Mouse (Mus musculus) brain, embryonic 14.5 days (tissue): ENCODE results near the gene Zfp280c.

Experiments
- CTCF ChIP-seq: fragments of 200-500 bp; IDR thresholded peaks from 2 replicates; pipeline ENCODE4 v1.5.1; 2012; ENCODE audit warnings: inconsistent platforms, mild to moderate bottlenecking, moderate library complexity, borderline replicate concordance; ENCODE audit not compliant: insufficient read depth, insufficient read length; ENCODE audit errors: extremely low read depth
- POLR2A ChIP-seq: fragments of 200-500 bp; IDR thresholded peaks from 2 replicates; pipeline ENCODE4 v1.6.1; 2012; ENCODE audit warnings: mild to moderate bottlenecking, inconsistent platforms, borderline replicate concordance; ENCODE audit not compliant: poor library complexity, insufficient read depth, insufficient read length, severe bottlenecking; ENCODE audit errors: extremely low read depth

DNA sequence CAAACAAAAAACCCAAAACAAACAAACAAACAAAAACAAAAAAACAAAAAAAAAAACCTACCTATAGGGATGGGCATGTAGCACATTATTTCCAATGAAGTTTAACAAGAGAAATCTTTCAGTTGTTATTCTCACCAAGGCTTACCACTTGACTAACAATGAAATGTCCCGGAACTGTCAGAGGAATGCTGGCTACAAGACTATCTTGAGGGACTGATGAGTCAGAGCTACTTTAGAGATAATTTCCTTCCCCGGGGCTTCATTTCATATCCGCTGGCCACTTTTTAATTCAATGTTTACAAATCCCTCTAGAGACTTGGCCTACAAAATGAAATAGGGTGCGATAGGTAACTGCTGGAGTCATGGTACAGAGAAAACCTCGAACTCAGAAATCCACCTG lies 2.6 kb upstream of the Zfp280c start:
- no peak for TF ChIP-seq CTCF
- TF ChIP-seq POLR2A = no peak
